Mouse (Mus musculus): ENCODE results near the gene Gm20532.

DNA sequence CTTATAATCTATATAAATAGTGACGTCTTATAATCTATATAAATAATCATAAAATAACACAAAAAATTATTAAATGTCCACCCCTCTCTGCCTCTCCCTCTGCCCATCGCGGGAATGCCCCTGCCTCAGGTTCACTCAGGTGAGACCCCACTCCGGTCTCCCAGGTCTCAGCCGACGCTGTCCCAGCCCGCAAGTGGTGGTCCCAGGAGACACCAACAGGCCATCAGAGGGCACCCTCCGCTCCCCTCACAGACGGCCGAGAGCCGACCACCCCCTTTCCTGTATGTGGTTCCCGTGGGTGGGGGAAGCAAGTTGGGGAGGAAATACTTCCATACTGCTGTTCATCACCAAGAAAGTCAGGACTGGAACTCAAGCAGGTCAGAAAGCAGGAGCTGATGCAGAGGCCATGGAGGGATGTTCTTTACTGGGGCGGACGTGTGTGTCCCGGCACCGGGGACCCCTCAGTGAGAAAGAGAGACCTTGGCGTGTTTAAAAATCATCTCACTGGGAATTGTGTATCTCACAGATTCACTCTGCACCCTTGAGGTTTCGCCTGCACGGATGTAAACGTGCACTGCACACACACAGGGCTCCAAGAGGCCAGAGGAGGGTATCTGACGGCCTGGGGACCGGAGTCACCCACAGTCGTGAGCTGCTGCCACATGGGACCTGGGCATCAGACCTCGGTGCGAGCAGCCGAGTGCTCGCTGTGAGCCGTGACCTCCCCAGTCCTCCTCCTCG, 75.5 kb downstream of the Gm20532 start:
- TF ChIP-seq TAL1 (IDR thresholded peaks at IDR 0.05; ENCODE audit: low read length) (no peak), GATA1 (IDR thresholded peaks at IDR 0.05; ENCODE audit: low read length) (no peak)
